Mouse (Mus musculus) small intestine, adult 10 weeks (tissue): ENCODE results near the gene Txk. TPM values are rescaled to one million over a fixed set of nuclear protein-coding genes. Genes with fewer than 3 reads are reported as not detected.

Experiments used
- polyA plus RNA-seq: library from polyadenylated mRNA; stranded (reverse); fragments of 350-450 nt; fragmentation: Illumina TruSeq; extraction: RNeasy Lipid Tissue Mini Kit (QIAGEN cat#74804); gene quantifications from one replicate; pipeline ENCODE4 v1.2.3, GENCODE M21; 2014; ENCODE audit warnings: low replicate concordance

Txk gene
- 2.7 TPM for polyA plus RNA-seq

DNA sequence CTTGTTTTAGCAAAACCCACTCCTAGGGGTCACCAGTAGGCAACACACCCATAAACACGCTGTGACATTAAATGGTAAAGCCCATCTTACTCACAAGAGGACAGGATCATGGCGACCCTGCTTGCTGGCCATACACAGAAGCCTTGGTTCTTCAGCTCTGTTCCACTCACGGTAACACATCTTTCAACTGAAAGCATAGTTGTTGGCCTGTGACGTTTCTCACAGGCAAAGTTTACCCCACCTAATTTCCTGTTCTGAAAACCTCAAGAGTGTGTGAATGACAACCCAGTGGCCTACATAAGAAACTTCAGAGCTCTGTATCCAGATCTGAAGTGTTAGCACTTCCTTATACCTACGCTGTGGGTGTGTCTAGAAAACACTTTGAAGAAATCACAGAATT, at the start of gene Txk:
Txk (minus strand) TSS at position 193 of the 400 bp plus-strand sequence.

GRCm38 (mm10) chr5:72647418-72647907, 105.1 kb downstream of the Txk start, which contains the start of gene Nipal1:
Nipal1 (plus strand) TSS chr5:72647795.

Other genes starting within 250 kb of the Txk start
- not detected for gene Corin, start 248.3 kb downstream of the Txk start, polyA plus RNA-seq
- 42.1 TPM for gene Nfxl1, start 193.1 kb downstream of the Txk start, polyA plus RNA-seq
- not detected for gene Zar1, start 171.5 kb downstream of the Txk start, polyA plus RNA-seq
- gene Gm5868, start 165.2 kb downstream of the Txk start, polyA plus RNA-seq: not detected
- not detected for gene Cnga1, start 108.5 kb downstream of the Txk start, polyA plus RNA-seq
- gene Nipal1, start 105.0 kb downstream of the Txk start, polyA plus RNA-seq: 49.7 TPM
- 36.8 TPM for gene Tec, start 115.7 kb upstream of the Txk start, polyA plus RNA-seq
- gene Slain2, start 161.5 kb upstream of the Txk start, polyA plus RNA-seq: 129 TPM
- not detected for gene Gm10135, start 221.9 kb upstream of the Txk start, polyA plus RNA-seq